Mouse (Mus musculus) spleen, postnatal 10 days (tissue): ENCODE results near the gene Prox2.
A peak's percentile ranks its signal among the peaks of the same experiment; 100 is the strongest.

Experiments
- DNase-seq, 2 experiments: peaks; one replicate each; pipeline ENCODE4 v3.0.0; 2021 to 2022; ENCODE audit warnings: low spot score in 2 of 2

Prox2 gene

GRCm38 (mm10) chr12:85094010-85094409 lies 16.5 kb downstream of the Prox2 start:
- peak in 1 of 2 experiments; percentile 45 for DNase-seq

- peak; percentile 70 to 88 for DNase-seq
These were observed 18.3 kb downstream of the Prox2 start for GRCm38 (mm10) chr12:85092214-85092613.

GRCm38 (mm10) chr12:85091190-85091589 lies 19.4 kb downstream of the Prox2 start:
- no peak for DNase-seq

GRCm38 (mm10) chr12:85087845-85088244 lies 22.7 kb downstream of the Prox2 start:
- no peak for DNase-seq

GRCm38 (mm10) chr12:85084941-85085340 lies 25.6 kb downstream of the Prox2 start:
- no peak for DNase-seq

GRCm38 (mm10) chr12:85084257-85084656 lies 26.3 kb downstream of the Prox2 start:
- DNase-seq = no peak

- DNase-seq = no peak
These were observed 33.5 kb downstream of the Prox2 start for GRCm38 (mm10) chr12:85077100-85077499.

GRCm38 (mm10) chr12:85071043-85071442 lies 39.5 kb downstream of the Prox2 start:
- DNase-seq = no peak

- no peak for DNase-seq
These were observed 59.3 kb downstream of the Prox2 start for GRCm38 (mm10) chr12:85051218-85051617.
